Mouse (Mus musculus): ENCODE results near the gene Nrd1.

- TF ChIP-seq TAL1 (IDR thresholded peaks at IDR 0.05; ENCODE audit: low read length) = no peak
- TF ChIP-seq GATA1 (IDR thresholded peaks at IDR 0.05; ENCODE audit: low read length) = no peak
Measured at GRCm38 (mm10) chr4:109064941-109065340, 64.5 kb downstream of the Nrd1 start.

All from erythroblast, embryonic 14.5 days (primary cell).